Mouse (Mus musculus): ENCODE results near the gene Hsf2bp. TPM values are rescaled to one million over a fixed set of nuclear protein-coding genes. Genes with fewer than 3 reads are reported as not detected.

Hsf2bp gene
- total RNA-seq, 2 experiments from 2014 or later: 1.4 to 1.6 TPM

GRCm38 (mm10) chr17:31896311-31896710 is 139.8 kb downstream of the Hsf2bp start:
- intact Hi-C loops (cut with DNase I; ENCODE audit: low total_unique reads): no loop called here
- no peak for DNase-seq

Other genes starting within 250 kb of the Hsf2bp start
- 10 to 100 TPM; 18.1 to 18.6 TPM for gene Sik1, start 180.5 kb downstream of the Hsf2bp start, total RNA-seq (2021)
- gene Rrp1b, start 249 bp downstream of the Hsf2bp start, total RNA-seq (2021): 10 to 100 TPM in 1 of 2 experiments, 1 to 10 TPM in 1; 9.3 to 12.8 TPM
- gene Notch3, start 130.5 kb upstream of the Hsf2bp start, total RNA-seq (2021): 10 to 100 TPM; 28.5 to 34.6 TPM
- under 1 TPM in 1 of 2 experiments, not detected in 1; 0.18 TPM for gene Ephx3, start 153.2 kb upstream of the Hsf2bp start, total RNA-seq (2021)
- 10 to 100 TPM; 47.0 to 47.7 TPM for gene Brd4, start 248.4 kb upstream of the Hsf2bp start, total RNA-seq (2021)

Measured in gastrocnemius, postnatal 14 days (tissue).